Mouse (Mus musculus): ENCODE measurements at regions not wholly inside any gene's neighbourhood (a gene's known extent, or its start where the extent isn't known, plus 50 kb on each side); places are given as distances from the start of the nearest gene placed in this dataset.

DNA sequence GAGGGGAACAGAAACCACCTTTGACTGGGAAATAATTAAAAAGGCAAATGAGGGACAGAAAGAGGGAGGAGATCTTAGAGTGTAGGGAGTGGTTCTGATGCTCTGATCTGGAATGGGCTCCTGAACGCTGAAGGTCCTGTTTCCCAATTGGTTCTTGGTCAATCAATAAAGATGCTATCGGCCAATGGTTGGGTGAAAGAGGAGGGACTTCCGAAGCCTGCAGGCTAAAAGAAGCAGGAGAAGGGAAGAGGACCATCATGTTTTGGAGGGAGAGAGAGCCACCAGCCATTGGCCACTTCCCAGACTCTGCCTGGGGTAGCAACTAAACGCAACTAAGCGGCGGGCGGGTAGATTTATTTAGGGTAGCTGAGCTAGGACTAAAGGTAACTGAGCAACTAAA lies 53.4 kb upstream of the Mb21d2 start:
- TF ChIP-seq CTCF (IDR thresholded peaks at IDR 0.05; ENCODE audit: borderline replicate concordance, insufficient read depth, low read depth, low read length) (no peak), POLR2A (IDR thresholded peaks at IDR 0.05; ENCODE audit: borderline replicate concordance, insufficient read depth, low read length) (no peak)
